Mouse (Mus musculus) myocyte (in vitro differentiated cells): ENCODE results near the gene Cd300ld3.

Experiments used
- CEBPB ChIP-seq: IDR thresholded peaks from 2 replicates; pipeline ENCODE4 v1.6.1; 2011; ENCODE audit warnings: mild to moderate bottlenecking, moderate library complexity; ENCODE audit not compliant: poor library complexity, insufficient read depth, severe bottlenecking
- MAX ChIP-seq: IDR thresholded peaks from one replicate; pipeline ENCODE4 v1.6.1; 2011; ENCODE audit warnings: low read depth, mild to moderate bottlenecking, control low read depth
- MYOG ChIP-seq, 3 experiments: IDR thresholded peaks; one replicate each; pipeline ENCODE4 v1.6.1; 2011; ENCODE audit warnings: control low read depth in 2 of 3, low read depth in 2 of 3, mild to moderate bottlenecking in 2 of 3; ENCODE audit not compliant: insufficient read length in 2 of 3, control insufficient read depth in 1 of 3, insufficient read depth in 1 of 3
- POLR2A ChIP-seq: IDR thresholded peaks from one replicate; pipeline ENCODE4 v1.6.1; 2011; ENCODE audit warnings: low read depth, mild to moderate bottlenecking, control low read depth, moderate library complexity; ENCODE audit not compliant: insufficient read length
- POLR2AphosphoS2 ChIP-seq: IDR thresholded peaks from one replicate; pipeline ENCODE4 v1.6.1; 2011; ENCODE audit warnings: low read depth, control low read depth; ENCODE audit not compliant: insufficient read length
- REST ChIP-seq: IDR thresholded peaks from one replicate; pipeline ENCODE4 v1.6.1; 2011; ENCODE audit warnings: mild to moderate bottlenecking, control low read depth, moderate library complexity; ENCODE audit not compliant: insufficient read depth, insufficient read length
- USF1 ChIP-seq: IDR thresholded peaks from one replicate; pipeline ENCODE4 v1.6.1; 2011; ENCODE audit warnings: low read depth, mild to moderate bottlenecking, control low read depth, moderate library complexity

GRCm38 (mm10) chr11:115077436-115077835 is 29.2 kb upstream of the Cd300ld3 start:
- TF ChIP-seq REST (no peak), MYOG (IDR thresholded peaks at IDR 0.05; ENCODE audit: control insufficient read depth in 1 of 3, insufficient read depth in 1 of 3, insufficient read length in 2 of 3, low read depth in 2 of 3) (no peak), POLR2A (no peak), POLR2AphosphoS2 (no peak), CEBPB (no peak), MAX (no peak), USF1 (no peak)
